Mouse (Mus musculus) hindbrain, embryonic 15.5 days (tissue): ENCODE measurements around the gene Sec14l2. TPM values are rescaled to one million over a fixed set of nuclear protein-coding genes. Genes with fewer than 3 reads are reported as not detected.
"Not testable (repeated sequence)": the region's sequence is repeated elsewhere in the genome, so short reads cannot be mapped to it uniquely, and the experiment has no call there.

Source experiments
- ATAC-seq: fragments of 200-750 bp; cut with Nextera tagmentation; 2 replicates; pipeline ENCODE4 v1.8.0; 2017; ENCODE audit warnings: low read depth, moderate number of reproducible peaks, moderate TSS enrichment; ENCODE audit not compliant: low FRiP score
- H3K27ac ChIP-seq: fragments of 300-500 bp; sonication (generic); replicated peaks from 2 replicates; pipeline ENCODE4 v1.5.1; 2015; ENCODE audit warnings: mild to moderate bottlenecking, inconsistent platforms
- H3K27me3 ChIP-seq: fragments of 300-500 bp; sonication (generic); 2 replicates; pipeline ENCODE4 v1.6.1; 2015; ENCODE audit warnings: control low read depth, inconsistent platforms
- H3K36me3 ChIP-seq: fragments of 300-500 bp; sonication (generic); 2 replicates; pipeline ENCODE4 v1.6.1; 2015; ENCODE audit warnings: control low read depth, inconsistent platforms
- H3K4me1 ChIP-seq: fragments of 300-500 bp; sonication (generic); replicated peaks from 2 replicates; pipeline ENCODE4 v1.6.1; 2015; ENCODE audit warnings: control low read depth, inconsistent platforms
- H3K4me2 ChIP-seq: fragments of 300-500 bp; sonication (generic); 2 replicates; pipeline ENCODE4 v1.6.1; 2015; ENCODE audit warnings: moderate library complexity, mild to moderate bottlenecking, inconsistent platforms
- H3K4me3 ChIP-seq: fragments of 300-500 bp; sonication (generic); 2 replicates; pipeline ENCODE4 v1.5.1; 2015; ENCODE audit warnings: mild to moderate bottlenecking, inconsistent platforms
- H3K9ac ChIP-seq: fragments of 300-500 bp; sonication (generic); 2 replicates; pipeline ENCODE4 v1.6.1; 2015; ENCODE audit warnings: inconsistent platforms
- H3K9me3 ChIP-seq: fragments of 300-500 bp; sonication (generic); 2 replicates; pipeline ENCODE4 v1.6.1; 2016; ENCODE audit warnings: control low read depth, inconsistent platforms
- WGBS: fragments of 180-500 bp; shearing (Covaris S2); methylation state at CpG from one replicate; pipeline ENCODE4 v1.1.7; 2015; 5-methylcytosine and 5-hydroxymethylcytosine counted together
- polyA plus RNA-seq: library from polyadenylated mRNA; unstranded; fragments of >200 nt; fragmentation: Nextera tagmentation; extraction: Ambion mirVana; gene quantifications from 2 replicates; pipeline ENCODE4 v1.2.1, GENCODE M21; 2015

The Sec14l2 gene
- polyA plus RNA-seq, 1 experiment from 2014 or later: 6.1 TPM

- H3K4me2 ChIP-seq: no peak overlapping the region
- 81% methylated on average over 5 of the region's 5 CpGs for WGBS
- no peaks in the 10 kb centered on the region for H3K36me3 ChIP-seq
- H3K9ac ChIP-seq: no peak overlapping the region
- no peaks in the 10 kb centered on the region for H3K9me3 ChIP-seq
- no peaks in the 10 kb centered on the region for H3K27me3 ChIP-seq
- H3K4me1 ChIP-seq: peaks cover 19% of the 10 kb centered on the region
- ATAC-seq: no peak
- H3K4me3 ChIP-seq: no peak overlapping the region
- H3K27ac ChIP-seq: no peak overlapping the region
These were observed 989 bp downstream of the Sec14l2 start for GRCm38 (mm10) chr11:4122226-4122625.

- Histone ChIP-seq H3K9ac (no peak overlapping the region), H3K27ac (no peak overlapping the region), H3K9me3 (no peaks in the 10 kb centered on the region), H3K4me3 (no peak overlapping the region), H3K4me2 (no peak overlapping the region), H3K4me1 (peaks cover 25% of the 10 kb centered on the region), H3K27me3 (no peaks in the 10 kb centered on the region), H3K36me3 (no peaks in the 10 kb centered on the region)
- no peak for ATAC-seq
- WGBS: 94% methylated on average over 3 of the region's 3 CpGs
These were observed 1.5 kb downstream of the Sec14l2 start for GRCm38 (mm10) chr11:4121691-4122090.

GRCm38 (mm10) chr11:4119635-4120034 is 3.6 kb downstream of the Sec14l2 start:
- Histone ChIP-seq H3K27ac (no peak overlapping the region), H3K4me2 (no peak overlapping the region), H3K4me3 (no peak overlapping the region), H3K9ac (no peak overlapping the region), H3K36me3 (no peaks in the 10 kb centered on the region), H3K4me1 (peaks cover 33% of the 10 kb centered on the region), H3K27me3 (no peaks in the 10 kb centered on the region), H3K9me3 (no peaks in the 10 kb centered on the region)
- WGBS: 76% methylated on average over 5 of the region's 5 CpGs
- ATAC-seq: no peak

GRCm38 (mm10) chr11:4118081-4118921 is 4.9 kb downstream of the Sec14l2 start:
- no peaks in the 10 kb centered on the region for H3K9me3 ChIP-seq
- peak overlapping the region; percentile 98 for H3K4me2 ChIP-seq
- H3K4me1 ChIP-seq: peaks cover 33% of the 10 kb centered on the region
- WGBS: 2% methylated on average over 40 of the region's 41 CpGs
- H3K4me3 ChIP-seq: peak overlapping the region; percentile 74
- H3K27me3 ChIP-seq: no peaks in the 10 kb centered on the region
- H3K27ac ChIP-seq: peak overlapping the region; percentile 83
- peak; percentile 67 for ATAC-seq
- H3K36me3 ChIP-seq: no peaks in the 10 kb centered on the region
- peak overlapping the region; percentile 81 for H3K9ac ChIP-seq

- Histone ChIP-seq H3K4me2 (peak overlapping the region; percentile 98), H3K4me1 (peaks cover 33% of the 10 kb centered on the region), H3K36me3 (no peaks in the 10 kb centered on the region), H3K9ac (peak overlapping the region; percentile 81), H3K4me3 (peak overlapping the region; percentile 74), H3K27ac (peak overlapping the region; percentile 83), H3K9me3 (no peaks in the 10 kb centered on the region), H3K27me3 (no peaks in the 10 kb centered on the region)
- 0 out of 2 replicates have a peak, but pooled peaks have one; percentile 7 for ATAC-seq
- WGBS: 20% methylated on average over 3 of the region's 3 CpGs
These were observed 5.7 kb downstream of the Sec14l2 start for GRCm38 (mm10) chr11:4117372-4118071.

GRCm38 (mm10) chr11:4116458-4117141 is 6.6 kb downstream of the Sec14l2 start:
- Histone ChIP-seq H3K4me3 (no peak overlapping the region), H3K4me2 (peak overlapping the region; percentile 98), H3K9ac (no peak overlapping the region), H3K4me1 (peaks cover 33% of the 10 kb centered on the region), H3K36me3 (no peaks in the 10 kb centered on the region), H3K9me3 (no peaks in the 10 kb centered on the region), H3K27ac (no peak overlapping the region), H3K27me3 (no peaks in the 10 kb centered on the region)
- ATAC-seq: no peak
- 52% methylated on average over 11 of the region's 11 CpGs for WGBS

- no peak overlapping the region for H3K9ac ChIP-seq
- H3K27ac ChIP-seq: no peak overlapping the region
- H3K36me3 ChIP-seq: peaks cover 1% of the 10 kb centered on the region; the same call in 1 of the 2 replicates
- WGBS: 94% methylated on average over 4 of the region's 4 CpGs
- no peaks in the 10 kb centered on the region for H3K9me3 ChIP-seq
- H3K27me3 ChIP-seq: no peaks in the 10 kb centered on the region
- peaks cover 33% of the 10 kb centered on the region for H3K4me1 ChIP-seq
- H3K4me2 ChIP-seq: no peak overlapping the region
- ATAC-seq: no peak
- H3K4me3 ChIP-seq: no peak overlapping the region
These were observed 7.8 kb downstream of the Sec14l2 start for GRCm38 (mm10) chr11:4115407-4115806.

GRCm38 (mm10) chr11:4114541-4114940 is 8.7 kb downstream of the Sec14l2 start:
- WGBS: 78% methylated on average over 6 of the region's 6 CpGs
- not testable (repeated sequence) for H3K27me3 ChIP-seq, H3K36me3 ChIP-seq, H3K4me3 ChIP-seq, ATAC-seq, H3K27ac ChIP-seq, H3K9ac ChIP-seq, H3K4me2 ChIP-seq, H3K9me3 ChIP-seq
- H3K4me1 ChIP-seq: peaks cover 33% of the 10 kb centered on the region

- H3K27me3 ChIP-seq: no peaks in the 10 kb centered on the region
- H3K4me3 ChIP-seq: no peak overlapping the region
- WGBS: 84% methylated on average over 6 of the region's 6 CpGs
- no peaks in the 10 kb centered on the region for H3K9me3 ChIP-seq
- H3K9ac ChIP-seq: no peak overlapping the region
- H3K4me2 ChIP-seq: no peak overlapping the region
- peaks cover 4% of the 10 kb centered on the region; the same call in 1 of the 2 replicates for H3K36me3 ChIP-seq
- H3K4me1 ChIP-seq: peaks cover 31% of the 10 kb centered on the region
- H3K27ac ChIP-seq: no peak overlapping the region
- ATAC-seq: no peak
These were observed 9.2 kb downstream of the Sec14l2 start for GRCm38 (mm10) chr11:4113970-4114369.

GRCm38 (mm10) chr11:4113496-4113895 is 9.7 kb downstream of the Sec14l2 start:
- no peak overlapping the region for H3K27ac ChIP-seq
- 83% methylated on average over 4 of the region's 4 CpGs for WGBS
- peaks cover 26% of the 10 kb centered on the region for H3K4me1 ChIP-seq
- H3K27me3 ChIP-seq: no peaks in the 10 kb centered on the region
- no peak overlapping the region for H3K4me2 ChIP-seq
- H3K4me3 ChIP-seq: no peak overlapping the region
- H3K9me3 ChIP-seq: no peaks in the 10 kb centered on the region
- no peak for ATAC-seq
- H3K9ac ChIP-seq: no peak overlapping the region
- peaks cover 4% of the 10 kb centered on the region; the same call in 1 of the 2 replicates for H3K36me3 ChIP-seq

- Histone ChIP-seq H3K9ac (no peak overlapping the region), H3K4me1 (peaks cover 20% of the 10 kb centered on the region), H3K27me3 (no peaks in the 10 kb centered on the region), H3K9me3 (no peaks in the 10 kb centered on the region), H3K36me3 (peaks cover 4% of the 10 kb centered on the region; the same call in 1 of the 2 replicates), H3K4me2 (no peak overlapping the region), H3K4me3 (no peak overlapping the region), H3K27ac (no peak overlapping the region)
- no peak for ATAC-seq
- 90% methylated on average over 6 of the region's 6 CpGs for WGBS
These were observed 10.4 kb downstream of the Sec14l2 start for GRCm38 (mm10) chr11:4112861-4113260.

- no peak overlapping the region for H3K4me2 ChIP-seq
- H3K36me3 ChIP-seq: peaks cover 4% of the 10 kb centered on the region; the same call in 1 of the 2 replicates
- 95% methylated on average over 4 of the region's 4 CpGs for WGBS
- H3K4me3 ChIP-seq: no peak overlapping the region
- H3K27ac ChIP-seq: no peak overlapping the region
- H3K9ac ChIP-seq: no peak overlapping the region
- ATAC-seq: no peak
- peaks cover 11% of the 10 kb centered on the region for H3K4me1 ChIP-seq
- no peaks in the 10 kb centered on the region for H3K27me3 ChIP-seq
- H3K9me3 ChIP-seq: no peaks in the 10 kb centered on the region
These were observed 11.2 kb downstream of the Sec14l2 start for GRCm38 (mm10) chr11:4112033-4112432.
